Mouse (Mus musculus) 416B (cell line): Measurements from ENCODE around the gene Fmo1.
"Not testable (repeated sequence)": the region's sequence is repeated elsewhere in the genome, so short reads cannot be mapped to it uniquely, and the experiment has no call there.

Source experiments
- DNase-seq: peaks from one replicate; pipeline ENCODE4 v3.0.0; 2011; ENCODE audit warnings: low read depth

The Fmo1 gene

GRCm38 (mm10) chr1:162792306-162793044 lies 73.9 kb downstream of the Fmo1 start:
- peak; percentile 36 for DNase-seq

- DNase-seq: no peak
Observed at GRCm38 (mm10) chr1:162785222-162785621, 81.2 kb downstream of the Fmo1 start.

- DNase-seq: no peak
Observed at GRCm38 (mm10) chr1:162783669-162784248, 82.7 kb downstream of the Fmo1 start.

DNA sequence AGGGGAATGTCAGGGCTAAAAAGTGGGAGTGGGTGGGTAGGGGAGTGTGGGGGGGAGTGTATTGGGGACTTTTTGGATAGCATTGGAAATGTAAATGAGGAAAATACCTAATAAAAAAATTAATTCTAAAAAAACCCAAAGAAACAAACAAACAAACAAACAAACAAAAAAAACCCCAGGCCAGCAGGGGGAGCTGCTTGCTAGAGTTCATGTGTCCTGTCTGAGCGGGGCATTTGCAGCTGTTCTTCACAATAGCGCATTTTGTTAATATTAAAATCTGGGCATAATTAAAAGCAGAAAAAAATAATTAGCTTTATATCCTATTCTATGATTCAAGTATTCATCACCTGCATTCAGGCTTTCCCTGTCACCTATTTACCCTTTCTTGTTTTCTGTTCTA lies 85.4 kb downstream of the Fmo1 start:
- not testable (repeated sequence) for DNase-seq
